Mouse (Mus musculus): Measurements from ENCODE around the gene Exosc8.

Exosc8 gene

DNA sequence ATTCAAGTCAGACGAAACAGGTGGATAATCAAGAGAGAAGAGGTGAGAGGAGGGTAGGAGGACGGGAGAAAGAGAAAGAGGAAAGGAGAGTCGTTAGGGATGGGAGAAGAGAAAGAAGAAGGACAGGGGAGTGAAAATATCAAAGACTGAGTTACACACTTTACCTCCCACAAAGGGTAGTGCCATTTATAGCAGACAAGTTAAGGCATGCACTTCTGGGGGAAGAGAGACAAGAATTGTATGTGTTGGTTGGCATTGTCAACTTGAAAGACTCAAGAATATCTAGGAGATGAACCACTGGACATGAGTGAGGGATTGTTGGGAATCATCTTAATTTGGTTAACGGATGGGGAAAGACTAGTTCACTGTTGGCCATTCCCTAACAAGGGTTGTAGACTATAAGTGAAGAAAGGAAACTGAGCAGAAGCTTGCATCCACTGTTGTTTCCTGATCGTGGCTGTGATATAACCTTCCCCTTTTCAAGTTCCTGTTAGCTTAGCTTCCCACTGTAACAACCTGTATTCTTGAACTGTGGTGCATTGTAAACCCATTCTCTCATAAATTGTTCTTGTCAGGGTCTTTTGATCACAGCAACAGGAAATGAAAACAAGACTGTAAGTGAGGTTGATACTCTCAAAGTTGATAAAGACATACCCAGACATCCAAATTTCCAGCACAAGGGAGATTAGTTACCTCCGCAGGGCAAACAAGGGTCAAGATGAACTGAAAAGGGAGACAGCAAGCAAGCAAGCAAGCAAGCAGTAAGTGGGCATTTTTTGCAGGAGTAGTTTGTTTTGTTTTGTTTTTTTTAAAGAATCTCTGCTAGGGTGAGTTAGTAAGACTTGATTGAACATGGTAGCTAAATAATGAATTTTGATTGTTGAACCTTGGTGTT is 53.6 kb downstream of the Exosc8 start:
- DNase-seq (ENCODE audit: low read depth, low spot score), result no peak
